Mouse (Mus musculus): ENCODE results near the gene Stx5a. TPM values are rescaled to one million over a fixed set of nuclear protein-coding genes. Genes with fewer than 3 reads are reported as not detected.

Gene Stx5a
- polyA plus RNA-seq, 1 experiment from 2014 or later: 108 TPM

- peaks cover 15% of the 10 kb centered on the region for H3K4me1 ChIP-seq
- H3K9me3 ChIP-seq: no peaks in the 10 kb centered on the region
- 1% methylated on average over 32 of the region's 32 CpGs for WGBS
- H3K27me3 ChIP-seq (replicated peaks; ENCODE audit: low read depth, poor library complexity, severe bottlenecking): no peaks in the 10 kb centered on the region
- DNase-seq (ENCODE audit: low spot score): peak; percentile 92
- peak within 1 kb of the TSS; percentile 96 for H3K4me3 ChIP-seq
- H3K27ac ChIP-seq (replicated peaks): peak within 1 kb of the TSS; percentile 88
- peaks cover 35% of the 10 kb centered on the region for H3K36me3 ChIP-seq (replicated peaks)
Measured at GRCm38 (mm10) chr19:8735389-8736159, 5.6 kb upstream of the Stx5a start, which contains the start of gene Wdr74. Wdr74 (plus strand) TSS chr19:8735827.

DNA sequence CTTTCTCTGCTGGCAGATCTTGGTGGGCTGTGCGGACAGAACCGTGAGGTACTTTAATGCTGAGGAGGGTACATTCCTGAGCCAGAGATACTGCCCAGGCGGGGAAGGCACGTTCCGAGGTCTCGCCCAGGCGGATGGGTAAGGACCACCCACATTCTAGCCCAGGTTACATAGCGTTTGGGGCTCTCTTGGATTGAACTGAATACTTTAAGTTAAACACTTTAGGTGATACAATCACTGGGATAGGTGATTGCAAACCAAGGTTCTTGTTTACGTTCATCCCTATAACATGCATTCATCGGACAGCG lies 5.1 kb upstream of the Stx5a start:
- Histone ChIP-seq H3K9me3 (no peaks in the 10 kb centered on the region), H3K27ac (replicated peaks) (peak overlapping the region; percentile 88), H3K36me3 (replicated peaks) (peaks cover 39% of the 10 kb centered on the region), H3K4me1 (peaks cover 20% of the 10 kb centered on the region), H3K4me3 (peak overlapping the region; percentile 96), H3K27me3 (replicated peaks; ENCODE audit: low read depth, poor library complexity, severe bottlenecking) (no peaks in the 10 kb centered on the region)
- no peak for DNase-seq (ENCODE audit: low spot score)
- 2% methylated on average over 11 of the region's 11 CpGs for WGBS

- H3K27me3 ChIP-seq (replicated peaks; ENCODE audit: low read depth, poor library complexity, severe bottlenecking): no peaks in the 10 kb centered on the region
- no peak overlapping the region for H3K4me3 ChIP-seq
- DNase-seq (ENCODE audit: low spot score): no peak
- H3K4me1 ChIP-seq: peaks cover 32% of the 10 kb centered on the region
- 93% methylated on average over 7 of the region's 7 CpGs for WGBS
- peaks cover 52% of the 10 kb centered on the region for H3K36me3 ChIP-seq (replicated peaks)
- H3K9me3 ChIP-seq: no peaks in the 10 kb centered on the region
- H3K27ac ChIP-seq (replicated peaks): no peak overlapping the region
Measured at GRCm38 (mm10) chr19:8738911-8739310, 2.3 kb upstream of the Stx5a start.

DNA sequence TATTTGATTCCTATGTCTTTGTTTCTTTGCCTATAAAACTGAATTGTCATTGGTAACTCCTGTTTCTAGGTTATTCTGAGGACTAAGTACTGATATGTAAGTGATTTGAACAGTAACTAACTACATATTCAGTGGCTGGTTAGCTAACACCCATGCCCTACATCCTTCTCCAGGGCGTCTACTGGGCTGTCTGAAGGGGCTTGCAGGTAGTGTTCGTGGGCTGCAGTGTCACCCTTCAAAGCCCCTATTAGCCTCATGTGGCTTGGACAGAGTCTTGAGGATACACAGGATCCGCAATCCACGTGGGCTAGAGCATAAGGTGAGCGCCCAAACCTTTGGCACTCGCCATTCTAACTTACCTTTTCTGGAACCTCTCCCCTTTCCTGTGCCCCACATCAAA lies 1.6 kb upstream of the Stx5a start:
- Histone ChIP-seq H3K4me1 (peaks cover 32% of the 10 kb centered on the region), H3K27me3 (replicated peaks; ENCODE audit: low read depth, poor library complexity, severe bottlenecking) (no peaks in the 10 kb centered on the region), H3K4me3 (0 out of 2 replicates have a peak overlapping the region, but pooled peaks have one; percentile 5), H3K9me3 (no peaks in the 10 kb centered on the region), H3K36me3 (replicated peaks) (peaks cover 60% of the 10 kb centered on the region), H3K27ac (replicated peaks) (no peak overlapping the region)
- WGBS: 91% methylated on average over 6 of the region's 6 CpGs
- no peak for DNase-seq (ENCODE audit: low spot score)

DNA sequence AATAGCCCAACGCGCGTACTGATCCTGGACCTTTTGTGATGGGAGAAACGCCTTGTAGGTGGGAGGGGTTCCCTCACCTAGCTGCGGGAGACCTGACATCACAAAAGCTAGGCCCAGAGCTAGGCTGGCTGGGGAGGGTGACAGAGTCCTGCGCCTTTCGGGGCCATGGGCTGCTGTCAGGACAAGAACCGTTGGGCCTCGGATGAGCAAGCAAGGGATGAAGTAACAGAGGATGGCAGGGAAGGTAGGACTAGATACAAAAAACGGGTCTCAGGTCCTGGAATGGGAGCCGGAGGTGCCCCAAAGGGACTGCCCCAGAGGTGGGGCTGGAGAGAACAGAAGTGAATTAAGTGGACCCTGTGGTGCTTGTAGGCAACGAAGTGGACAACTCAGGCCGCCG lies 610 bp upstream of the Stx5a start, which contains the start of gene 1700092M07Rik:
Gene 1700092M07Rik, plus strand, starts transcription at position 116 of the 400 bp plus-strand sequence.
- Histone ChIP-seq H3K4me1 (peaks cover 26% of the 10 kb centered on the region), H3K4me3 (peak within 1 kb of the TSS; percentile 93), H3K27me3 (replicated peaks; ENCODE audit: low read depth, poor library complexity, severe bottlenecking) (no peaks in the 10 kb centered on the region), H3K27ac (replicated peaks) (peak within 1 kb of the TSS; percentile 89), H3K36me3 (replicated peaks) (peaks cover 69% of the 10 kb centered on the region), H3K9me3 (no peaks in the 10 kb centered on the region)
- no peak for DNase-seq (ENCODE audit: low spot score)
- 70% methylated on average over 14 of the region's 14 CpGs for WGBS

DNA sequence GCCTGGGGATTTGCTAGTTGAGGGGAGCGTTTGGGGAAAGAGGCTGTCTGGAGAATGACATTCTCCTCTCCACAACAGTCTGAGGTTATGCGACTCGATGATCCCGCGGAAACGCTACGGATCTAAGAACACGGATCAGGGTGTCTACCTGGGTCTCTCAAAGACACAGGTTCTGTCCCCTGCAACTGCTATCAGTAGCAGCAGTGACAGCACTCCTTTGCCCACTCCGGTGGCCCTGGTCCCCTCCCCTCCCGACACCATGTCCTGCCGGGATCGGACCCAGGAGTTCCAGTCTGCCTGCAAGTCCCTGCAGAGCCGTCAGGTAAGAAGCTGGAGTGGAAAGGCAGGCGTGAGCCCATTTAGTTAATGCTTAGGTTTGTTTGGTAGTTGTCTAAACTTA lies 963 bp downstream of the Stx5a start:
- whole genome bisulfite sequencing: 21% methylated on average over 14 of the region's 14 CpGs
- Histone ChIP-seq H3K36me3 (replicated peaks) (peaks cover 83% of the 10 kb centered on the region), H3K9me3 (no peaks in the 10 kb centered on the region)

GRCm38 (mm10) chr19:8745382-8745781 lies 4.2 kb downstream of the Stx5a start:
- no peak overlapping the region for H3K27ac ChIP-seq (replicated peaks)
- no peak overlapping the region for H3K4me3 ChIP-seq
- peaks cover 83% of the 10 kb centered on the region for H3K36me3 ChIP-seq (replicated peaks)
- peaks cover 20% of the 10 kb centered on the region for H3K4me1 ChIP-seq
- H3K9me3 ChIP-seq: no peaks in the 10 kb centered on the region
- H3K27me3 ChIP-seq (replicated peaks; ENCODE audit: low read depth, poor library complexity, severe bottlenecking): no peaks in the 10 kb centered on the region
- no peak for DNase-seq (ENCODE audit: low spot score)
- 96% methylated on average over 1 of the region's 1 CpGs for whole genome bisulfite sequencing

More for the DNA sequence above, 963 bp downstream of the Stx5a start:
- H3K4me1 ChIP-seq: peaks cover 21% of the 10 kb centered on the region
- DNase-seq (ENCODE audit: low spot score): no peak
- peak overlapping the region; percentile 89 for H3K27ac ChIP-seq (replicated peaks)
- H3K27me3 ChIP-seq (replicated peaks; ENCODE audit: low read depth, poor library complexity, severe bottlenecking): no peaks in the 10 kb centered on the region
- H3K4me3 ChIP-seq: peak overlapping the region; percentile 93

DNA sequence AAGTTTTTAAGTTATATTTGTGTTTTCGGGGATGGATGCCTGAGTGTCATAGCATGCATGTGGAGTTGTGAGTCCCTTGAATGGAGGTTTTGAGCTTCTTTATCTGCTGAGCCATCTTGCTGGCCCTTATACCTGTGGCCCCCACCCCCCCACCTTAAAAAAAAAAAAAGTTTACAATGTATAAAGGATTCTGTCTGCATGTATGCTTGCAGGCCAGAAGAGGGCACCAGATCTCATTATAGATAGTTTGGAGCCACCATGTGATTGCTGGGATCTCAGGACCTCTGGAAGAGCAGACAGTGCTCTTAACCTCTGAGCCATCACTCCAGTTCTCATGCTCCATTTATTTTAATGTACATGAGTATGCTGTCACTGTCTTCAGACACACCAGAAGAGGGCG lies 6.2 kb downstream of the Stx5a start:
- H3K9me3 ChIP-seq: no peaks in the 10 kb centered on the region
- H3K4me3 ChIP-seq: no peak overlapping the region
- no peak for DNase-seq (ENCODE audit: low spot score)
- 65% methylated on average over 2 of the region's 2 CpGs for WGBS
- H3K4me1 ChIP-seq: peaks cover 8% of the 10 kb centered on the region
- peaks cover 97% of the 10 kb centered on the region for H3K36me3 ChIP-seq (replicated peaks)
- H3K27me3 ChIP-seq (replicated peaks; ENCODE audit: low read depth, poor library complexity, severe bottlenecking): no peaks in the 10 kb centered on the region
- H3K27ac ChIP-seq (replicated peaks): no peak overlapping the region

DNA sequence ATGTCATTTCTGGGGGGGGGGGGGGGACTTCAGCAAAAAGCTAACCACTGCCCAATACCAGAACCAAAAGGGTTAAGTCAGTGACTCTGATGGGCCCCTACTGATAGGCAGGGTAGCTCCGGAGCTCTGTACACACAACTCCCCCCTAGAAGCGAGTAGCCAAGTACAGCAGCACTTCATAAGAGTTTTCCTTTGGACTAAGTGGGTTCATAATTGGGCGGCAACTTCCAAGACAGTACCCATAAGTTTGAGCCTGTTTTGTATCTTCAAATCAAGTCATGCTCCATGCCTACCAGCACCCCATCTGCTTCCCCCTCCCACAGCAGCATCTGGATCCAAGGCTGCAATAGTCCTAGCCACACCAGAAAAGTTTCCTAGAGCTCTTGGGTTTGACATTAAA lies 14.4 kb downstream of the Stx5a start:
- no peak for DNase-seq (ENCODE audit: low spot score)
- Histone ChIP-seq H3K9me3 (no peaks in the 10 kb centered on the region), H3K4me3 (peak overlapping the region; percentile 100), H3K27ac (replicated peaks) (no peak overlapping the region), H3K36me3 (replicated peaks) (peaks cover 61% of the 10 kb centered on the region), H3K27me3 (replicated peaks; ENCODE audit: low read depth, poor library complexity, severe bottlenecking) (no peaks in the 10 kb centered on the region), H3K4me1 (peaks cover 21% of the 10 kb centered on the region)
- WGBS: 91% methylated on average over 3 of the region's 3 CpGs

GRCm38 (mm10) chr19:8756635-8757387 lies 15.6 kb downstream of the Stx5a start, which contains the start of gene Nxf1:
Nxf1 (plus strand) TSS chr19:8757073.
- peaks cover 62% of the 10 kb centered on the region for H3K36me3 ChIP-seq (replicated peaks)
- WGBS: under 1% methylated on average over 75 of the region's 75 CpGs
- no peaks in the 10 kb centered on the region for H3K9me3 ChIP-seq
- peak within 1 kb of the TSS; percentile 100 for H3K4me3 ChIP-seq
- peak; percentile 96 for DNase-seq (ENCODE audit: low spot score)
- peak within 1 kb of the TSS; percentile 95 for H3K27ac ChIP-seq (replicated peaks)
- H3K4me1 ChIP-seq: peaks cover 21% of the 10 kb centered on the region
- no peaks in the 10 kb centered on the region for H3K27me3 ChIP-seq (replicated peaks; ENCODE audit: low read depth, poor library complexity, severe bottlenecking)

GRCm38 (mm10) chr19:8757471-8757998 lies 16.3 kb downstream of the Stx5a start:
- no peak for DNase-seq (ENCODE audit: low spot score)
- Histone ChIP-seq H3K36me3 (replicated peaks) (peaks cover 62% of the 10 kb centered on the region), H3K27me3 (replicated peaks; ENCODE audit: low read depth, poor library complexity, severe bottlenecking) (no peaks in the 10 kb centered on the region), H3K4me1 (peaks cover 21% of the 10 kb centered on the region), H3K9me3 (no peaks in the 10 kb centered on the region), H3K4me3 (peak overlapping the region; percentile 100), H3K27ac (replicated peaks) (peak overlapping the region; percentile 95)
- 10% methylated on average over 14 of the region's 14 CpGs for WGBS

- WGBS: 90% methylated on average over 2 of the region's 2 CpGs
- Histone ChIP-seq H3K27ac (replicated peaks) (no peak overlapping the region), H3K9me3 (no peaks in the 10 kb centered on the region), H3K27me3 (replicated peaks; ENCODE audit: low read depth, poor library complexity, severe bottlenecking) (no peaks in the 10 kb centered on the region), H3K4me3 (peak overlapping the region; percentile 100; the same call in 1 of the 2 replicates), H3K36me3 (replicated peaks) (peaks cover 62% of the 10 kb centered on the region), H3K4me1 (peaks cover 21% of the 10 kb centered on the region)
- no peak for DNase-seq (ENCODE audit: low spot score)
Measured at GRCm38 (mm10) chr19:8758899-8759298, 17.7 kb downstream of the Stx5a start.

Measured in embryonic facial prominence, embryonic 10.5 days (tissue).